Mouse (Mus musculus) bone marrow, adult 2 months (tissue): Measurements from ENCODE around the gene Plau.
A peak's percentile ranks its signal among the peaks of the same experiment; 100 is the strongest.

Source experiments
- CTCF ChIP-seq: fragments of 200-500 bp; IDR thresholded peaks from 2 replicates; pipeline ENCODE4 v1.5.1; 2011; ENCODE audit warnings: low read length, control low read depth; ENCODE audit not compliant: control insufficient read depth, insufficient read depth
- POLR2A ChIP-seq: fragments of 200-500 bp; IDR thresholded peaks from 2 replicates; pipeline ENCODE4 v1.6.1; 2011; ENCODE audit warnings: low read depth, mild to moderate bottlenecking, control low read depth, low read length, borderline replicate concordance; ENCODE audit not compliant: control insufficient read depth

DNA sequence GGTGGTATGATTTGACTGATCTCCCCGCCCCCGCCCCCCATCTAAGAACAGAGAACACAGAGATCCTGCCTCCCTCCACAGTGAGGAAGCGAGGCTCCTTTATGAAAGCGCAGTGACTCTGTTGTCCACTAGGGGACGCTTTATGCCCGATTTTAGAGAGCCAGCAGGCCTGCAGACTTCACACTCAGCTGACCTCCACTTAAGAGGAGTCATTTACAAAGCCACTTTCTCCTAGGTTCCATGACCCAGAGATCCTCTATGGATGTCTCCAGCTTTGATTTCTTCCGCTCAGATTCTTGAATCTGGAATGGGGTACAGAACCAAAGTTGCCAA is 32.9 kb upstream of the Plau start:
- no peak for TF ChIP-seq POLR2A
- peak; percentile 93 for TF ChIP-seq CTCF
